Mouse (Mus musculus) liver, adult 2 months (tissue): ENCODE results near the gene Zfp114.

Experiments used
- CTCF ChIP-seq: fragments of 200-500 bp; IDR thresholded peaks from 2 replicates; pipeline ENCODE4 v1.5.1; 2011; ENCODE audit warnings: low read depth, low read length, control low read depth
- POLR2A ChIP-seq: fragments of 200-500 bp; IDR thresholded peaks from 2 replicates; pipeline ENCODE4 v1.6.1; 2011; ENCODE audit warnings: low read length, control low read depth; ENCODE audit not compliant: insufficient read depth; ENCODE audit errors: extremely low read depth

- TF ChIP-seq CTCF (no peak), POLR2A (no peak)
Measured at GRCm38 (mm10) chr7:24142566-24142965, 32.3 kb upstream of the Zfp114 start.
